Mouse (Mus musculus) midbrain, embryonic 10.5 days (tissue): ENCODE measurements around the gene Ubash3b. TPM values are rescaled to one million over a fixed set of nuclear protein-coding genes. Genes with fewer than 3 reads are reported as not detected.

Source experiments
- DNase-seq: peaks from one replicate; pipeline ENCODE4 v3.0.0-alpha.2; 2017; ENCODE audit warnings: low spot score
- H3K27ac ChIP-seq: fragments of 300-500 bp; sonication (generic); replicated peaks from 2 replicates; pipeline ENCODE4 v1.5.1; 2016; ENCODE audit warnings: mild to moderate bottlenecking
- H3K27me3 ChIP-seq: fragments of 300-500 bp; sonication (generic); 2 replicates; pipeline ENCODE4 v1.6.1; 2016; ENCODE audit warnings: low read depth, mild to moderate bottlenecking; ENCODE audit not compliant: poor library complexity, severe bottlenecking
- H3K36me3 ChIP-seq: fragments of 300-500 bp; sonication (generic); 2 replicates; pipeline ENCODE4 v1.6.1; 2016; ENCODE audit warnings: mild to moderate bottlenecking, moderate library complexity
- H3K4me1 ChIP-seq: fragments of 300-500 bp; sonication (generic); 2 replicates; pipeline ENCODE4 v1.6.1; 2016
- H3K4me3 ChIP-seq: fragments of 300-500 bp; sonication (generic); 2 replicates; pipeline ENCODE4 v1.5.1; 2016; ENCODE audit warnings: mild to moderate bottlenecking, moderate library complexity
- H3K9me3 ChIP-seq: fragments of 300-500 bp; sonication (generic); replicated peaks from 2 replicates; pipeline ENCODE4 v1.6.1; 2016; ENCODE audit warnings: mild to moderate bottlenecking
- WGBS: fragments of 180-500 bp; shearing (Covaris S2); methylation state at CpG from one replicate; pipeline ENCODE4 v1.1.7; 2016; 5-methylcytosine and 5-hydroxymethylcytosine counted together
- polyA plus RNA-seq: library from polyadenylated mRNA; unstranded; fragments of >200 nt; fragmentation: Nextera tagmentation; extraction: Ambion mirVana; gene quantifications from 2 replicates; pipeline ENCODE4 v1.2.1, GENCODE M21; 2016

Gene Ubash3b
- polyA plus RNA-seq, 1 experiment from 2014 or later: 5.8 TPM

DNA sequence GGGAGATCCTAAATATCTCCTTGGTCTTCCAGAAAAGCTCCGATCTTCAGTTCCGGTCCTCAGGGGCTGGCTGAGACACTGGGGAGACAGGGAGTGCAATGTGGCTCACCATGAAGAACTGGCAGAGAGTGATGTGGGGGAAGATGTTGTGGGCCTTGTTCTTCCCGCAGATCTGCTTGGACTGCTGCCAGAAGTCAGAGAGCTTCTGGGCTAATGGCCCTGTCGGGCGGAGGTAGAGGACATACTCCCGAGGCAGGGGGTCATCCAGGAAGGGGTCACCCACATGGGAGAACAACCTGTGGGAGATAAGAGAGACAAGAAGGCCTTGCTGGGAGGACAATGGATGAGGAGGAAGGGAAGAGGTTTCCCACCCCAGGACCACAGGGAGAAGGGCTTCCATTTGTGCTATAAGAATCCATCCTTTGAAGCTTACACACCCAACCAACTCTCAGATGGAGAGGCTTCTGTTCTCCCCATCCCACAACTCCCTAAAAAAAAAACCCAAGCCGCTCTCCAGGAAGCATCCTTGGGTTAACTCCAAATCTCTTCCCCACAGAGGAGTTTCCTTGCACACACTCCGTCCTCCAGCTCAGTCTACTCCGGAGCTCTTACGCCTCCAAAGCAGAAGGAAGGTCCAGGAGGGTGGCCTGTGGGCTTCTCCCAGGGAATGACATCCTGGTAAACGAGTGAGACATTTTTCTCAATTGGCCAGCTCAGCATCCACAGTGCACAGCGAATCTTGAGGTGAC, 111.0 kb downstream of the Ubash3b start:
- no peak overlapping the region for H3K4me3 ChIP-seq
- H3K4me1 ChIP-seq: peaks cover 15% of the 10 kb centered on the region
- no peaks in the 10 kb centered on the region for H3K36me3 ChIP-seq
- WGBS: 82% methylated on average over 12 of the region's 12 CpGs
- no peak overlapping the region for H3K27ac ChIP-seq
- H3K9me3 ChIP-seq: no peaks in the 10 kb centered on the region
- no peak for DNase-seq
- H3K27me3 ChIP-seq: no peaks in the 10 kb centered on the region

GRCm38 (mm10) chr9:41049282-41049681, 112.2 kb downstream of the Ubash3b start:
- DNase-seq: no peak
- 87% methylated on average over 7 of the region's 7 CpGs for WGBS
- no peaks in the 10 kb centered on the region for H3K36me3 ChIP-seq
- H3K27me3 ChIP-seq: no peaks in the 10 kb centered on the region
- H3K4me1 ChIP-seq: peaks cover 17% of the 10 kb centered on the region
- H3K27ac ChIP-seq: no peak overlapping the region
- H3K4me3 ChIP-seq: no peak overlapping the region
- H3K9me3 ChIP-seq: no peaks in the 10 kb centered on the region

GRCm38 (mm10) chr9:41048820-41049219, 112.7 kb downstream of the Ubash3b start:
- DNase-seq: no peak
- Histone ChIP-seq H3K27ac (no peak overlapping the region), H3K36me3 (no peaks in the 10 kb centered on the region), H3K9me3 (no peaks in the 10 kb centered on the region), H3K4me1 (peaks cover 17% of the 10 kb centered on the region), H3K27me3 (no peaks in the 10 kb centered on the region), H3K4me3 (no peak overlapping the region)
- 90% methylated on average over 3 of the region's 3 CpGs for WGBS

GRCm38 (mm10) chr9:41048216-41048615, 113.3 kb downstream of the Ubash3b start:
- no peak for DNase-seq
- Histone ChIP-seq H3K27me3 (no peaks in the 10 kb centered on the region), H3K4me3 (no peak overlapping the region), H3K27ac (no peak overlapping the region), H3K9me3 (no peaks in the 10 kb centered on the region), H3K4me1 (peaks cover 16% of the 10 kb centered on the region), H3K36me3 (no peaks in the 10 kb centered on the region)
- 94% methylated on average over 7 of the region's 7 CpGs for WGBS

- whole genome bisulfite sequencing: 93% methylated on average over 2 of the region's 2 CpGs
- Histone ChIP-seq H3K27me3 (no peaks in the 10 kb centered on the region), H3K9me3 (no peaks in the 10 kb centered on the region), H3K27ac (no peak overlapping the region), H3K4me1 (peaks cover 12% of the 10 kb centered on the region), H3K4me3 (no peak overlapping the region), H3K36me3 (no peaks in the 10 kb centered on the region)
- DNase-seq: no peak
Observed at GRCm38 (mm10) chr9:41047654-41048053, 113.8 kb downstream of the Ubash3b start.

GRCm38 (mm10) chr9:41044626-41045025, 116.9 kb downstream of the Ubash3b start:
- Histone ChIP-seq H3K36me3 (no peaks in the 10 kb centered on the region), H3K27me3 (no peaks in the 10 kb centered on the region), H3K4me1 (peaks cover 5% of the 10 kb centered on the region), H3K4me3 (no peak overlapping the region), H3K27ac (no peak overlapping the region), H3K9me3 (no peaks in the 10 kb centered on the region)
- 16% methylated on average over 3 of the region's 3 CpGs for WGBS
- DNase-seq: peak; percentile 80

DNA sequence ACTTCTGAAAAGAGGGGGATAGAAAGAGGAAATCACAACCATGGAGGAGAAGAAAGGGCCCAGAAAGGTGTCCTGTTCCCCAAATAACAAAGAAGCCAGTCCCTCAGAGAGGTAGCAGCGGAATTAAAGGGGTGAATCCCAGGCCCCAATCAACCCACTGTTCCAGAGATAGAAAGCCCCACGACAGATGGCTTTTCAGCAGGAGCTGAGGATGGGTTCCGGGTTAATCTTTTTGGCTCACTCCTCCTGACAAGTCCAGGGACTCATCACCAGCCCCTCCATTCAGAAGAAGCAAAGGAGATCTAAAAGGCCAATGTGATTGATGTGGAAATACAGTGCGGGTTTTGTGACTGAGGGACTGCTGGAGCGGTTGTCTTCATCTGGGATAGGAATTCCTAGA, 117.9 kb downstream of the Ubash3b start:
- no peaks in the 10 kb centered on the region for H3K9me3 ChIP-seq
- WGBS: 93% methylated on average over 5 of the region's 5 CpGs
- H3K4me1 ChIP-seq: peaks cover 5% of the 10 kb centered on the region
- no peak overlapping the region for H3K27ac ChIP-seq
- H3K36me3 ChIP-seq: no peaks in the 10 kb centered on the region
- no peaks in the 10 kb centered on the region for H3K27me3 ChIP-seq
- no peak overlapping the region for H3K4me3 ChIP-seq
- no peak for DNase-seq

DNA sequence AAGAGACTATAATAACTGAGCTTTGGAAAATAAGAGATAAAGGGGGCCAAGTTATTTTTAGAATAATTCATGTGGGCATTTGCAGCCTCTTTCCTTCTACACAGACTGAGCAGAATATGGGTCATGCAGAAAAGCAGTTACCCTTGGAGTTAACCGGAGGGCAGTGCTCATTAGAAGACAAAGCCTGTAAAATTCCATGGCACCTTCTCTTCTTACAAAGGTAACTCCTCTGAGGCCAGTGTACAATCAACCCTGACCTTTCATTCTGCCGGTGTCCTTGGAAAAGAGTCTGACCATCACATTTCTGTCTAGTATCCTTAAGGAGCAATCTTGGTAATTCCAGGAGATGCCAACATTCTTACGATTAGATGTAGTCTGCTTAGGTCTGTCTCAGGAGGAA, 120.1 kb downstream of the Ubash3b start:
- Histone ChIP-seq H3K4me3 (no peak overlapping the region), H3K9me3 (no peaks in the 10 kb centered on the region), H3K27ac (no peak overlapping the region), H3K4me1 (peaks cover 5% of the 10 kb centered on the region), H3K27me3 (no peaks in the 10 kb centered on the region), H3K36me3 (no peaks in the 10 kb centered on the region)
- DNase-seq: no peak
- WGBS: 87% methylated on average over 3 of the region's 3 CpGs

DNA sequence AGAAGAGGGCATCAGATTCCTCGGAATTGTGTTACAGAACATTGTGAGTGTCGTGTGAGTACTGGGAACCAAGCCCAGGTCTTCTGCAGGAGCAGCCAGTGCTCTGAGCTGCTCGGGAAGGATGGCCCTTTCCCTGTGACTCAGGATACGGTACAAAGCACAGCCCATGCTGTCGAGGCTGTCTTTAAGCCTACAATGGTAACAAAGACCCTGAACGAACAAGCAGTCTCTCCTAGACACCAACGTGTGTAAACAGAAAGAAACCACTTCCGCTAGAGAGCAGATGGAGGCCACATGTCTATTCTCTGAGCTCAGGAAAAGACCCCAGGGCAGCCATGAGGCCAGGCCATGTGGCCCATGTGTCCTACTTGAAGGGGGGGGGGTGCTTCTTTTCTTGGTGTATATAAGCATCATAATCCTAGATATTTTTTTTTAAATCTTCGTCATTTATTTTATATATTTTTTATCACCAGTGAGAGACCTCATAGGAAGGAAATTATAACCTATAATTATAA, 123.3 kb downstream of the Ubash3b start:
- H3K36me3 ChIP-seq: no peaks in the 10 kb centered on the region
- H3K4me3 ChIP-seq: no peak overlapping the region
- 66% methylated on average over 9 of the region's 9 CpGs for WGBS
- H3K27ac ChIP-seq: no peak overlapping the region
- DNase-seq: no peak
- H3K27me3 ChIP-seq: no peaks in the 10 kb centered on the region
- peaks cover 7% of the 10 kb centered on the region; the same call in 1 of the 2 replicates for H3K4me1 ChIP-seq
- H3K9me3 ChIP-seq: no peaks in the 10 kb centered on the region

DNA sequence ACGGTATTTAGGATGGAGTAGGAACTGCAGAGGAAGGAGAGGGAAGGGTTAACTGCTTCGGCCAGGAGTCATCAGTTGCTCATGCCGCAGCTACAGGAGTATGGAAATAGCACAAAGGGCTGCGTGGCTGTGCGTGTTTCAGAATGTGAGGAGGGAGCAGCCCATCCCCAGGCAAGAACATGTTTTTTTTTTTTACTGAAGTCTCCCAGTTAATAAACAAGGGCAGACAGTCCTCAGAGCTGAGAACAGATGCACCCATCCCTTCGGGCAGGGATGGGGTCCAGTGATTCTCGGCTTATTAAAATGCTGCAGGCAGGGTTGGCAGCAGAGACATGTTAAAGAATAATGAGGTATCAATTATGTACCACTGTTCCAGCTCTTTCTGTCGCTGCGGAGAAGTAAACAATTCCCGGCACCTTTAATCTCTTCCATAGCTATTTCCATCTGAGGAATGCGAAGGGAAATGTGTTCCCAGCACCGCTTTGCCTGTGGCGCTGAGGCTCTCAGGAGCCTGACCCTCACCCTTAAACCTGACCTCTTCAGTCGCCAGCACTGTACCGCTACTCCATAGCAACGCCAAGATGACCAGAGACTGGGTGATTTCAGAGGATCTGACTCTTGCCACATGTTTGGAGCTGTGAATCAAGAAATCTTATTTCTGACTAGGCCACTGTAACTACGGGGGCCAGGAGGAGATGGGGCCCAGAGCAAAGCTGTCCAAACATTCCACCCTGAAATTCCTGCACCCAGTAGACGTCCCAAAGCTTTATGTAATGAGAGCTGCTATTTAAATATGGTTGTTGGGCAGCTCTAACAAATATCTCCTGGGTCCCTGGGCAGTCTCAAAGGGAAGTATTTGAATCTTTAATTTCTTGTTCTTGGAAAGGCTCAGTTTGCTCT, 129.7 kb downstream of the Ubash3b start:
- Histone ChIP-seq H3K36me3 (no peaks in the 10 kb centered on the region), H3K27me3 (no peaks in the 10 kb centered on the region), H3K4me3 (no peak overlapping the region), H3K27ac (peak overlapping the region; percentile 24), H3K9me3 (no peaks in the 10 kb centered on the region), H3K4me1 (peaks cover 19% of the 10 kb centered on the region)
- WGBS: 64% methylated on average over 18 of the region's 18 CpGs
- DNase-seq: peak; percentile 19

- no peak overlapping the region for H3K27ac ChIP-seq
- no peaks in the 10 kb centered on the region for H3K36me3 ChIP-seq
- no peaks in the 10 kb centered on the region for H3K27me3 ChIP-seq
- peaks cover 19% of the 10 kb centered on the region for H3K4me1 ChIP-seq
- DNase-seq: no peak
- WGBS: 89% methylated on average over 6 of the region's 6 CpGs
- H3K9me3 ChIP-seq: no peaks in the 10 kb centered on the region
- H3K4me3 ChIP-seq: no peak overlapping the region
Observed at GRCm38 (mm10) chr9:41029827-41030226, 131.7 kb downstream of the Ubash3b start.

- Histone ChIP-seq H3K36me3 (no peaks in the 10 kb centered on the region; the same call in 1 of the 2 replicates), H3K4me3 (no peak overlapping the region), H3K9me3 (no peaks in the 10 kb centered on the region), H3K27ac (no peak overlapping the region; the same call in 1 of the 2 replicates), H3K4me1 (peaks cover 12% of the 10 kb centered on the region), H3K27me3 (no peaks in the 10 kb centered on the region)
- WGBS: 46% methylated on average over 5 of the region's 5 CpGs
- DNase-seq: peak; percentile 57
Observed at GRCm38 (mm10) chr9:41028470-41028869, 133.0 kb downstream of the Ubash3b start.

- no peak overlapping the region for H3K4me3 ChIP-seq
- H3K27me3 ChIP-seq: no peaks in the 10 kb centered on the region
- H3K27ac ChIP-seq: no peak overlapping the region
- DNase-seq: no peak
- H3K4me1 ChIP-seq: no peaks in the 10 kb centered on the region
- H3K36me3 ChIP-seq: no peaks in the 10 kb centered on the region; the same call in 1 of the 2 replicates
- WGBS: 70% methylated on average over 3 of the region's 3 CpGs
- H3K9me3 ChIP-seq: no peaks in the 10 kb centered on the region
Observed at GRCm38 (mm10) chr9:41021690-41022089, 139.8 kb downstream of the Ubash3b start.
